ENCODE assay signal across 14 mouse cellular contexts in genomic region chr6:99850706-99851105, GRCm38 (mm10).
"Had no signal": no experiment of that assay in that cellular context is flagged by ENCODE, and none has a peak within 500 bp of the region (broad histone marks: within the 10 kb centered on the region; RNA-seq: fewer than 3 reads in every experiment).

No protein-coding gene starts in this region.

- DNase-seq: gastrocnemius, postnatal 14 days; gastrocnemius, postnatal 36 days; heart, adult 11 months; heart, adult 2 months; heart, postnatal 14 days; heart, postnatal 36 days; kidney, adult 11 months; kidney, adult 2 months; kidney, adult 9 months; kidney, postnatal 14 days; kidney, postnatal 36 days; layer of hippocampus, adult 9-11 months; layer of hippocampus, postnatal 36 days; left cerebral cortex, postnatal 4 days had no signal
